Mouse (Mus musculus) leukemia stem cell, adult 10-12 weeks (primary cell): ENCODE results near the gene Fam166a. TPM values are rescaled to one million over a fixed set of nuclear protein-coding genes. Genes with fewer than 3 reads are reported as not detected.

Experiments
- polyA plus RNA-seq: library from polyadenylated mRNA; stranded (reverse); fragments of >175 nt; gene quantifications from 2 replicates; pipeline ENCODE4 v1.2.3, GENCODE M21; 2012; ENCODE audit warnings: low replicate concordance

The Fam166a gene
- polyA plus RNA-seq: 0.16 TPM in 1 of 2 replicates, not detected in the other

DNA sequence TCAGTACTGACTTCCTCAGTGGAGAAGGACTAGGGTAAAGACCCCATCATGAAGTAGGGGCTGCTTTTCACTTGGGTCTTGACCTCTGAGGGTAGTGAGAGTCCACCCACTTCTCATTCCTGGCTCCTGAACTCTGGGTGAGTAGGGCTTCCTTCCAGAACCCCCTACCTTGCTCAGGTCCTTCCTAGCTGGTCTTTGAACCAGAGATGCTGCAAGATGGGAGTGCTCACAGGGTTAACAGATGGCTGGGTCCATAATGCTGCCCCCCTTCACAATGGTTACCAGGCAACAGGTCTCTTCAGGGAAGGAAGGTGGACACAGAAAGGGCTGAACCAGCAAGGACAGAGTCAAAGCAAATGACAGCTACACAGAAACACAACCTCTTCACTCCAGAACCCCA lies at the start of gene Fam166a:
Gene Fam166a, plus strand, starts transcription at position 301 of the 400 bp plus-strand sequence.

DNA sequence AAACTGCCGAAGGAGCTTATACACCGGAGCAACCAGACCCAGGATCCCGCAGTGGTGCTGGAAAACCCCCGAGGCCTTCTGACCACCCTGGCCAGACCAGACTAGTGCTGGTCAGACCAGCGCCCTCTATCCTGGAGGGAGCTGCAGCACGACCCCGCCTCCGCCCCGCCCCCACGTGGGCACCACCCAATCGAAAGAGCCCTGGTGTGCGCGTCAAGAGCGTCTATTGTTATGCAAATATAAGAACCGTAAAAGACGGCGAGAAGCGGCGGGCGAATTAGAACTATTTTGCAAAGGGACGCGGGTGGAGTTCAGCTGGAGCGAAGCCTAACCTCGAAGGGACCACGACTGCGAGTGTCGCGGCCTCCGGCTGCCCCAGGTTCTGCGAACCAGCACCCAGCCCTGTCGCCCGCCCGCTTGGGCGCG lies 38.1 kb upstream of the Fam166a start, which contains the start of gene Nrarp:
Gene Nrarp, plus strand, starts transcription at position 281 of the 426 bp plus-strand sequence.

DNA sequence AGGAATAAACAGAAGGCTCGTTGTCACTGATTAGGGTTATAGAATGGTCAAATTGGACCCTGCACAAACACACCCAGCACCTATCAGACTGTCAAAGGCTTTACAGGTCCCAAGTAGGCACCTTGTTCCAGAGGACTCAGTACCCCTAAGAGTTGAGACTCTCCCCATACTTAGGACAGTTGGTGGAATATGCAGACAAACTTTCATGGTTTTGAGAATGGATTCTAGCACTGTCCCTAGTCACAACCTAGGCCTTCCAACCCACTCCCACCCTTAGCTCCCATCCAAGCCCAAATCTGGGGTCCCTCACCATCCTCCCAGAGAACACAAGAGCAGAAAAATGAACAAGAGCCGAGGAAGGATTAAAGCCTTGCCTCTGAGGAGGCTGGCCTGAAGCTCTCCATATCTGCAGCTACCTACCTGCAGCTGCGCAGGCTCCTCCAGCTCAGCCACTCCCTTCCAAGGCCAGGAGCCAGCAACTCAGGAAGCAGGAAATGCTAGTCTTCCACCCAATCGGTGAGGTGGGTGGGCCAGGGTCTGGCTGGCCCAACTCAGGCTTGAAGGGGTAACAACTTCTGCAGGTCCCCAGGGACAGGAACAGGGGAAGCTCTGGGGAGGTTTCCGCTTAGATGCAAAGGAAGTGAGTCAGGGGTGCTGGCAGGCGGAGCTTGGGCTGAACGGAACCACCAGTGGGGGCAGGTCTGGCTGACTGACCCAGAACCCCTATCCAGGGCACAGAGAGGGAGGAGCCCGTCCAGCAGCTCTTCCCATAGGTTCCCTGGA lies 22.2 kb upstream of the Fam166a start, which contains the start of gene Tor4a:
Gene Tor4a, minus strand, starts transcription at position 715 of the 783 bp plus-strand sequence.

DNA sequence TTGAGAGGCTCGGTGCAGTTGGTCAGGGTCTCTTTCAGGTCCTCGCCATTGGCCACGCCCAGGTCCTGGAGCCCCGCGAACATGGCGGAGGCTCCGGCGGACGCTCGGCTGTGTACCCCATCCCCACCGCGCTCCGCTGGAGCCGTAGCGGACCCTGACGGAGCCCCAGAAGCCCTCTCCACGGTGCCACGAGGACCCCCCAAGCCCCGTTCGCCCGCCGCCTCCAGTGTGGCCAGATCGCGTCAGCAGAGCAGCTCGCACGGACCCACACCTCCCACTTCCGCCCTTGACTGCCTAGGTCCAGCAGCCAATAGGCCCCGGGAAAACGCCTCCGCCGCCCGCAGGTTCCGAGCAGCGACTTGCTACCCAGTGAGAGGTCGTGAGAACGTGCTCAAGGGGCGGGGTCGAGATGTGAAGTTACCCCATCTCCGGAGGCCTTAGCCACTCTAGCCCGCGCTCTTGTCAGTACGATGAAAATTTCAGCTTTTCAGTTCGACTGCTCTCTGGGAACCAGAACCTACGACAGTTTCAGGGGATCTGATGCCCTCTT lies 7.3 kb upstream of the Fam166a start, which contains the start of gene Nelfb:
Gene Nelfb, minus strand, starts transcription at position 369 of the 550 bp plus-strand sequence.

DNA sequence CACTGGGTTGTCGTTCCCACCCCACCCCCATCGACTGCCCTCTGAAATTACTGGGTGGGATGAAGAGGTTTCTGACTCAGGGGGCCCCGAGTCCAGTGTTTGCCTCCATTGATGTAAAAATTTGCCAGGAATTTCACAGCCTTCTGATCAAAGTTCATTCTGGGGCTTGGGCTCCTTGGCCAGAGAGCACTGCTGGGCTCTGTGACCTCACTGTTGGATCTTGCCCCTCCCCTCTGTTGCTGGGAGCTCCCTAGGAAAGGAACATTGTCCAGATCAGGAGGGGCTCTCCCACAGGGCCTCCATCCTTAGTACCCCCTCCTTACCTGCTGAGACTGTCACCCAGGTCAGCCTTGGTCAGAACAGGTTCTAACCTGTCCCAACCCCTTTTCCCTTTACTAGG lies 4.1 kb upstream of the Fam166a start, which contains the start of gene Stpg3:
Gene Stpg3, minus strand, starts transcription at position 194 of the 400 bp plus-strand sequence.

DNA sequence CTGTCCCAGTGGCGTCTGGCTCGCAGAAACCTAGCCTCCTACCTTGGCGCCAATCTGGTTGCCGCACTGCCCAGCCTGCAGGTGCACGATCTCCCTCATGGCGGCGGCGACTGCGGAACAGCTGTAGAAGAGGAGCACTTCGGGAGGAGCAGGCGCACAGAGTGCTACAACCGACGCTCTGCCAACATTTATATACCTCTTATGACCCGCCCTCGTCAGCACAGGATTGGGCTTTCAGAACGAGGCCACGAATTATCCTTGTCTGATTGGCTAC lies 5.9 kb downstream of the Fam166a start, which contains the start of gene Tubb4b:
Gene Tubb4b, minus strand, starts transcription at position 211 of the 274 bp plus-strand sequence.

DNA sequence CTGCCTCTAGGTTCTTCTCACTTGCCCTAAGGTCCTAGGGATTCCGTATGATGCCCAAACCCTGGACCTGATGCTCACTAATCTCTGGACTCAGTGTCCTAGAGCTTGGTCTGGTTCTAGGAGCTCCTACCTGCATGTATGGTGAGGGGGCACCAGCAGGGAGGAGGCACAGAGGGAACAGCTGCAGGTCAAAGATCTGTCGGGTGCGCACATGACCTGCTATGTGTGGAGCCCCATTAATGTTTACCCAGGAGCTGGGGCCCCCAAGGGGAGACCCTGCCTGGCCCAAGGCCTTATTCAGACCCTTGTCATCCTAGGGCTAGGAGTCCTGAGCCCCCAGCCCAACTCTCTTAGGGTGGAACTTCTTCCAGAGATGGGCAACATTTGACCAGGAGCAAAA lies 15.5 kb downstream of the Fam166a start, which contains the start of gene Slc34a3:
Gene Slc34a3, minus strand, starts transcription at position 315 of the 400 bp plus-strand sequence.

DNA sequence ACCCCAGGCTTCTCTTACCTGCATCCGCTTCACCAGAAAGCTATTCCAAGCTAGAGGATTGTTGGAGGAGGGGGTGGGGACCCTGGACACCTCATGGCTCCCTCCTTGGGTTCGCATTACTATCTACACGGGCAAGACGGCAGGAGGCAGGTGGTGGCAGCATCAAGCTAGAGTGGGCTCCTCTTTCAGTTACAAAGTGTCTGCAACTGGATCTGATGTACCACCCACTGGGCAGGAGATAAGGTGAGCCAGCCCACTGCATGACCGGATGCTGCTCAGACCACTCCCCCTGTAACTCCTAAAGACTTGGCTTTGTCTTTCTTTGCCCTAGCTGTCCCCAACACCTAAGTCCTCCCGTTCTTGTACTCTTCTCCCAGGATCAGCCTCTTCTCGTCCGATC lies 18.1 kb downstream of the Fam166a start, which contains the start of gene Rnf224:
Gene Rnf224, minus strand, starts transcription at position 174 of the 400 bp plus-strand sequence.

DNA sequence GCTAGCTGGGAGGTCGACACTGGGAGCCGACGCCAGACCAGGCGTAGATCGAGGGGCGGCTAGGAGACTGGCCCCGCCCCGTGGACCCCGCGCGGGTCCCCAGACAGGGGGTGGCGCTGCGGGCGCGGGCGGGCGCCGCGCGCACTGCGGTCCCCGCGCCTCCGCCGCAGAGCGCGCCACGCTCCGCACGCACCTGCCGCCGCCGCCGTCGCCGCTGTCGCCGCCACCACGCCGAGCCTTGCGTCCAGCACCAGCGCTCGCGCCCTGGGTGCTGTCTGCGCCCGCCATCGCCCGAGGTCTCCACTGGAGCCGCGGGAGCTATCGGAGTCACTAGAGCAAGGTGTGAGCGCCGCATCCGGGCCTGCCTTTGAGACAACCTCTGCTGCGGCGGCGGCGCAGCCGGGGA lies 23.6 kb downstream of the Fam166a start, which contains the start of the genes Rnf208 and Cysrt1:
Gene Rnf208, plus strand, starts transcription at position 155 of the 406 bp plus-strand sequence.
Gene Cysrt1, minus strand, starts transcription at position 352 of the 406 bp plus-strand sequence.

DNA sequence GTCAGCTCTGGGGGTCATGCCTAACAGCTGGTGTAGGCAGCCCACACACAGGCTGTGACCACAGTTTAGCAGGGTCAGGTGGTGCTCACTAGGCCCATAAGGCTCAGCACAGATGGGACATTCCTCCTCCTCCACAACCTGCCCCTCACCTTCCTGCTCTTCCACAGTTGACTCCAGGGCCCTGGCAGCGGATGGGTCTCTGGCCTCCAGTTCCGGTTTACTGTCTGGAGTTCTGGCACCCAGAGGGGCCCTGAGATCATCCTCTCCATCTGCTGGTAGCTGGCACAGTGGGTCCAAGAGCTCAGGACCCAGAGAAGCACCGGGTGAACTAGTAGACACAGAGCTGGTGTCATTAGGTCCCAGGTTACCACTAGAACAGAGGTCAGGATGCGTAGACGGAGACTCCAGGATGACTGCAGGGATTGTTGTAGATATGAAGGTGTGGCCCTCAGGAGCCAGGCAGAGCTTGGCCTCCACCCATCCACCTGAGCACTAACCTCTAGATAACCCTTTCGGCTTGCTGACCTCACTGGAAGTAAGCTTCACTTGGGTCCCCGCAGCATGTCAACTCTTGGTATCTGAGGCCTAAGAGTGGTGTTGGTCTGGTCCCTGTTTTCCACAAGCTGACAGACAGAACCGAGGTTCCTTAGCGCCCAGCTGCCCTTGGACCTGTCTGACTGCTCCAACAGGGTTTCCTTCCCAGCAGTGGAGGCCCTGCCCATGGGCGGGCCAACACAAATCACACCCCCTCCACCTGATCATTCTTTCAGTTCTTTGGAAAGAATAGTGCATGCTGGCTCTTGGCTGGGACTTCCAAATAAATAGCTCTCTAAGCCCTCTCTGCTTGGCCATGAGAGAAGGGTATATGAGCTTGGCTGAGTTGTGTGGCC lies 27.9 kb downstream of the Fam166a start, which contains the start of gene AL732309.1:
Gene AL732309.1, minus strand, starts transcription at position 681 of the 890 bp plus-strand sequence.

DNA sequence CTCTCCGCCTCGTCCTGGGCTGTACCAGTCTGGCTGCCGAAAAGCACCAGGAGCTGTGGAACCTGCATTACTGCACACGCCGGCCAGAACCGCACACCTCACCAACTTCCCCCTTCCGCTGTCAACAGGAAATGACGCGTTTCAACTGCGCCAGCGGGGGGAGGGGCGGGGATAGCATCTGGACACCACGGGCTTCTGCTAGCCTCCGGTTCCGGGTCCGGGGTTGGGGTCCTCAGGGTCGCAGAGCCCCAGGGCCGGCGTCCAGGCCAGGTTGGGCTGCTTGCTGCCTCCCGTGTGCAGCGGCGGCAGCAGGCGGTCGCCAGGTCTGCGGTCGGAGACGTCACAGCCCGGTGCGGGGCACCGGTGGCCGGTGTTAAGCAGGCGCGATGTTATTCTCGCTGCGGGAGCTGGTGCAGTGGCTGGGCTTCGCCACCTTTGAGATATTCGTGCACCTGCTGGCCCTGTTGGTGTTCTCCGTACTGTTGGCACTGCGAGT lies 36.8 kb downstream of the Fam166a start, which contains the start of gene Tmem203:
Gene Tmem203, plus strand, starts transcription at position 156 of the 496 bp plus-strand sequence.

DNA sequence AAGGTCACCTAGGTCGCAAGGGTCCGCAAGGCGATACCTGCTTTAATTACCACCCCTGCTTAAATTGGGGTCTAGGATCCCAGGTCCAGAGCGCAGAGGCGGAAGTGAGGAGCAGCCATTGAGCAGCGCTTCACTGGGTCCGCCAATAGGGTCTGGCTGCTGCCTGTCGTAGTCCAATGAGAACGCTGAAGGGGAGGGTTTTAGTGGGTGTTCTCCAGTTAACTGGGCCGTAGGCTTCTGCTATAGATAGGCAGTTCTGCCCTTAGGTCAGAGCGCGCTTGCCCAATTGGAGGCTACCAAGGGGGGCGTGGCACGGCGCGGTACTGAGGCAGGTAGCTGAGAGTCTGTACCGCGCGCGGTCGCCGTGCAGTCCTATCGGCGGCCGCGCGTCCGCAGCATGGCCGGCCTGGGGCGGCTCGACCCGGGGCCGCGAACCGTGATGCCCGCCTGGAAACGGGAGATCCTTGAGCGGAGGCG lies 43.8 kb downstream of the Fam166a start, which contains the start of gene Tprn:
Gene Tprn, plus strand, starts transcription at position 328 of the 477 bp plus-strand sequence.

Other genes starting within 250 kb of the Fam166a start
- gene Mrpl41, start 243.6 kb upstream of the Fam166a start, polyA plus RNA-seq: 7.7 and 44.8 TPM in 2 replicates
- 4.3 and 5.1 TPM in 2 replicates for gene Pnpla7, start 242.7 kb upstream of the Fam166a start, polyA plus RNA-seq
- 61.2 and 74.4 TPM in 2 replicates for gene Nsmf, start 164.4 kb upstream of the Fam166a start, polyA plus RNA-seq
- gene Entpd8, start 138.4 kb upstream of the Fam166a start, polyA plus RNA-seq: not detected in 2 replicates
- not detected in 2 replicates for gene Noxa1, start 123.6 kb upstream of the Fam166a start, polyA plus RNA-seq
- gene Nrarp, start 38.0 kb upstream of the Fam166a start, polyA plus RNA-seq: 24.8 and 34.7 TPM in 2 replicates
- 13.1 and 16.5 TPM in 2 replicates for gene Tor4a, start 21.9 kb upstream of the Fam166a start, polyA plus RNA-seq
- 15.0 and 19.0 TPM in 2 replicates for gene Nelfb, start 7.3 kb upstream of the Fam166a start, polyA plus RNA-seq
- gene Stpg3, start 4.1 kb upstream of the Fam166a start, polyA plus RNA-seq: 0.22 TPM in 1 of 2 replicates, not detected in the other
- gene Tubb4b, start 6.0 kb downstream of the Fam166a start, polyA plus RNA-seq: 147 and 477 TPM in 2 replicates
- gene Slc34a3, start 15.6 kb downstream of the Fam166a start, polyA plus RNA-seq: not detected in 2 replicates
- gene Rnf224, start 18.0 kb downstream of the Fam166a start, polyA plus RNA-seq: 0.10 TPM in 1 of 2 replicates, not detected in the other
- gene Rnf208, start 23.5 kb downstream of the Fam166a start, polyA plus RNA-seq: 5.6 and 9.1 TPM in 2 replicates
- gene Cysrt1, start 23.7 kb downstream of the Fam166a start, polyA plus RNA-seq: not detected in 2 replicates
- gene AL732309.1, start 28.1 kb downstream of the Fam166a start, polyA plus RNA-seq: 3.1 and 3.2 TPM in 2 replicates
- gene Tmem203, start 36.7 kb downstream of the Fam166a start, polyA plus RNA-seq: 6.8 and 7.2 TPM in 2 replicates
- gene Tprn, start 43.9 kb downstream of the Fam166a start, polyA plus RNA-seq: 57.8 and 59.6 TPM in 2 replicates
- 111 and 119 TPM in 2 replicates for gene Ssna1, start 53.7 kb downstream of the Fam166a start, polyA plus RNA-seq
- gene Anapc2, start 53.7 kb downstream of the Fam166a start, polyA plus RNA-seq: 11.4 and 18.3 TPM in 2 replicates
- gene Tmem210, start 69.4 kb downstream of the Fam166a start, polyA plus RNA-seq: not detected in 2 replicates
- not detected in 2 replicates for gene Lrrc26, start 71.2 kb downstream of the Fam166a start, polyA plus RNA-seq
- 0.09 and 0.26 TPM in 2 replicates for gene Grin1, start 100.4 kb downstream of the Fam166a start, polyA plus RNA-seq
- gene Man1b1, start 113.6 kb downstream of the Fam166a start, polyA plus RNA-seq: 27.7 and 53.0 TPM in 2 replicates
- 4.2 and 10.5 TPM in 2 replicates for gene Dpp7, start 137.6 kb downstream of the Fam166a start, polyA plus RNA-seq
- gene Uap1l1, start 146.9 kb downstream of the Fam166a start, polyA plus RNA-seq: 5.6 and 9.7 TPM in 2 replicates
- gene Sapcd2, start 153.6 kb downstream of the Fam166a start, polyA plus RNA-seq: 82.8 and 125 TPM in 2 replicates
- gene Entpd2, start 177.1 kb downstream of the Fam166a start, polyA plus RNA-seq: 0.67 TPM in 1 of 2 replicates, not detected in the other
- gene Npdc1, start 180.6 kb downstream of the Fam166a start, polyA plus RNA-seq: 8.1 and 13.5 TPM in 2 replicates
- 2.3 TPM in 1 of 2 replicates, not detected in the other for gene Fut7, start 204.5 kb downstream of the Fam166a start, polyA plus RNA-seq
- gene Abca2, start 210.0 kb downstream of the Fam166a start, polyA plus RNA-seq: 8.3 and 12.8 TPM in 2 replicates
- gene Clic3, start 238.1 kb downstream of the Fam166a start, polyA plus RNA-seq: not detected in 2 replicates
- 30.3 and 31.6 TPM in 2 replicates for gene Paxx, start 242.3 kb downstream of the Fam166a start, polyA plus RNA-seq